Mouse (Mus musculus): ENCODE measurements around the gene Ccdc110. TPM values are rescaled to one million over a fixed set of nuclear protein-coding genes. Genes with fewer than 3 reads are reported as not detected.
A peak's percentile ranks its signal among the peaks of the same experiment; 100 is the strongest.

The Ccdc110 gene
- polyA plus RNA-seq, 1 experiment: not detected

DNA sequence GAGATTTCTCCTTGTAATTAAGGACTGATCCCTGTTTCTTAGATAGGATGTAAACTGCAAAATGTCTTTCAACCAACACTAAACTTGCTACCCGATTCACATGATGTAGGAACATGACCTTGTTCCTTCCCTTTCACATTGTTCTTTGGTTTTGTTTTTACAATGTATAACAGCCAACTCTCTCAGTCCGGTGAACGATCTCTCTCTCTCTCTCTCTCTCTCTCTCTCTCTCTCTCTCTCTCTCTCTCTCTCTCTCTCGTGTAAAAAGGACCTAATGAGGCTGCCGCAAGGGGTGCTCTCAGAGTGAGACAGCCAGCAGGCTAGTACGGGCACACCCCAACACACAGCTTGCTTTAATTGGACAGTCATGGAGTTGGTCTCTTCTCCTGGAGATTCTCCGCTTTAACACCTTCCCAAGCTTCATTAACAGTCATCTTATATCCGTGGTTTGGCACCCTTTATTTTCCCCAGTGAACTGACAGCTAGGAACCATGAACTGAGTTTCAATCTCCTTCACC is 39.6 kb downstream of the Ccdc110 start:
- no peak for TF ChIP-seq CTCF (IDR thresholded peaks at IDR 0.05; ENCODE audit: low read depth, low read length)
- TF ChIP-seq POLR2A (IDR thresholded peaks at IDR 0.05; ENCODE audit: borderline replicate concordance, low read depth, low read length): no peak
- peaks cover 8% of the 10 kb centered on the region for H3K4me1 ChIP-seq (ENCODE audit: control insufficient read depth, insufficient read depth, low read length)
- no peak overlapping the region for H3K27ac ChIP-seq (ENCODE audit: insufficient read depth, low read depth, low read length)
- H3K4me3 ChIP-seq (ENCODE audit: insufficient read depth, low read length): no peak overlapping the region

DNA sequence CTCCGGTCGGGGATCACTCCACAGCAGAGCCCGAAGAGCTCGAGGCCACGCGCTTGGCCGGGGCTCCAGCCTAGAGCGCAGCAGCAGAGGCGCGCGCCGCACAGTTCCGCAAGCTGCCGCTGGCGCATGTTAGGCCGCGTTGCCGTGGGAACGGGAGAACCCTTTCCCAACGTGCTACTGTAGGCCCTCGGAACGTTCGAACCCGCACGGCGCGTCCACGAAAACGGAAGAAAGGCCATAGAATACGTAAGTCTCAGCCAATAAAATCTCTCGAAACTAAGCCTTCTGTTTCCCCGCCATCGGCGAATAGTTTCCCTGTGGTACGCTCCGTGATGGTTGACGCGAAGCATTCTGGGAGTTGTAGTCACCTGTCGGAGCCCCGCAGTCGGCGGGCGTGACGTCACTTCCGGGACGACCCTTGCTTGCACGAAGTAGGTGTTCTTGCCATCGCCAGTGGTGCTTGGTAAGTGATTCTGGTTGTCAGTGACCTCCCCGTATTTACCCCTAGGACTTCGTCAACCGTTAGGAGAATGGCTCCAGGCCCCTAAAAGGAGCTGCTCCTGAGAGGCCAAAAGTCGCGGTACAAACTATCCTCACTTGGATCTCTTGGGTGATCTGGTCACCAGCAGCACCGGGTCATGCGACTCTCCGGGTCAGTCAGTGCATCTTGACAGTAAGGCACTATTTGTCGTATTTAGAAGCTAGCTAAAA is 40.9 kb downstream of the Ccdc110 start, which contains the start of the genes 1700029J07Rik and Ufsp2:
Gene 1700029J07Rik, minus strand, starts transcription at position 127 of the 711 bp plus-strand sequence.
Gene Ufsp2, plus strand, starts transcription at position 403 of the 711 bp plus-strand sequence.
- Histone ChIP-seq H3K27ac (ENCODE audit: insufficient read depth, low read depth, low read length) (peak within 1 kb of the TSS; percentile 80), H3K4me1 (ENCODE audit: control insufficient read depth, insufficient read depth, low read length) (peaks cover 8% of the 10 kb centered on the region), H3K4me3 (ENCODE audit: insufficient read depth, low read length) (peak within 1 kb of the TSS; percentile 79)
- TF ChIP-seq CTCF (IDR thresholded peaks at IDR 0.05; ENCODE audit: low read depth, low read length) (no peak), POLR2A (IDR thresholded peaks at IDR 0.05; ENCODE audit: borderline replicate concordance, low read depth, low read length) (0 out of 2 replicates have a peak, but pooled peaks have one; percentile 43)

DNA sequence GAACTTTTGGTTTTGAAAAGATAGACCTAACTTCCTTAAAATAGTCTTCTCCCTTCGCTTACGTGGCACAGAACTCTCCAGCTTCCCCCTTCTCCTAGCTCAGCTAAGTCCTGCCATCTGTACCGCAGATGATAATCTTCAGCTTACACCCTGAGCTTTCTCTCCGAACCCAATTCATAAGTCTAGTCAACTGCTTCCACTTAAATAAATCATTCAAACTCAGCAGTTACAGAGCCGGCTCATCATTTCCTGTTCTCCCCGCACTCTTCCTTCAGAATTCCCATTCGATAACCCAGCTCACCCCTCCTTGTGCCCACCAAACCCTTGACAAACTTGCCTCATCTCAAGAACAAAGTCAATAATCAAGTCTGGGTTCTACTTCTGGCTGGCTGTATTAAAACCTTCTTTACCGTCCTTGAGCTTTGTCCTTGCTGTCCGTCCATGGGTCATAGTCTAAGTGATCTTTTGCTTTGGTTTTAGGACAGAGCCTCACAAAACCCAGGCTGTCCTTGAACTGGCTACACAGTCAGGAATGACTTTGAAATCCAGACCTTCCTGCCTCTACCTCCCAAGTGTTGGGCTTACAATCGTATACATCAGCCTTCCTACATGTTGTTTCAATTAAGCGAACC is 41.5 kb downstream of the Ccdc110 start:
- Histone ChIP-seq H3K27ac (ENCODE audit: insufficient read depth, low read depth, low read length) (peak overlapping the region; percentile 80), H3K4me1 (ENCODE audit: control insufficient read depth, insufficient read depth, low read length) (peaks cover 8% of the 10 kb centered on the region), H3K4me3 (ENCODE audit: insufficient read depth, low read length) (peak overlapping the region; percentile 79)
- TF ChIP-seq CTCF (IDR thresholded peaks at IDR 0.05; ENCODE audit: low read depth, low read length) (no peak), POLR2A (IDR thresholded peaks at IDR 0.05; ENCODE audit: borderline replicate concordance, low read depth, low read length) (no peak)

DNA sequence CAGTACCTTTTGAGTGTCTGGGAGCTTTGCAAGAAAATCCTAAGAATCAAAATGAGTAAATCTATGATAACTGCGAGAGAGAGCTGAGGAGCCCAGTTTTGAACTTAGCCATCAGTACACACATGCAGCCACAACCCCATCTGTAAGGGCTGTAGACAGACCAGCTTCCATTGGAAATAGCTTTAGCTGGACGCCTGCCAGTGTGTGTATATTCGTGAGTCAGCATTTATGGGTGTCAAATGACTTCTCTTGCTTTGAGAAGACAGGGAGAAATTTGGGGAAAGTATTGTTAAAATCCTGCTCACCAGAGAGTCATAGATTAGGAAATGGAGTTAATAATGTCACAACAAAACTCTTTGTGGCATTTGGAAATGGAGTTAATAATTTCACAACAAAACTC is 52.2 kb downstream of the Ccdc110 start:
- TF ChIP-seq POLR2A (IDR thresholded peaks at IDR 0.05; ENCODE audit: borderline replicate concordance, low read depth, low read length) (no peak), CTCF (IDR thresholded peaks at IDR 0.05; ENCODE audit: low read depth, low read length) (no peak)
- H3K4me1 ChIP-seq (ENCODE audit: control insufficient read depth, insufficient read depth, low read length): peaks cover 22% of the 10 kb centered on the region

DNA sequence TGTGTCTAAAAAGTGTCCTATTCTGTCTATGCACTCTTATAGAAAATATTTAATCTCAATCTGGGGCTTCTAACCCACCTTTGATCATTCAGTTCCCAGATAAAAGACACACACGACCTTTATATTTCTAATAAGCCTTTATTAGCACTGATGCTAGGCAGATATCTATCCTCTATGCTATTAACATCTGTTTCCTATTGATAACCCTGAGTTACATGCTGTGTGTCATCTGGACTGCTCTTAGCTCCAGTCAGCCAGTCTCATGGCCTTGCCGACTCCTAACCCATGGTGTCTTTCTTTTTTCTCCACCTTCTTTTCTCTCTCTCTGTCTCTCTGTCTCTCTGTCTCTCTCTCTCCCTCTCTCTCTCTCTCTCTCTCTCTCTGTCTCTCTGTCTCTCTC is 53.8 kb downstream of the Ccdc110 start:
- Histone ChIP-seq H3K4me3 (ENCODE audit: insufficient read depth, low read length) (no peak overlapping the region), H3K27ac (ENCODE audit: insufficient read depth, low read depth, low read length) (no peak overlapping the region), H3K4me1 (ENCODE audit: control insufficient read depth, insufficient read depth, low read length) (peaks cover 22% of the 10 kb centered on the region)
- TF ChIP-seq POLR2A (IDR thresholded peaks at IDR 0.05; ENCODE audit: borderline replicate concordance, low read depth, low read length) (no peak), CTCF (IDR thresholded peaks at IDR 0.05; ENCODE audit: low read depth, low read length) (no peak)

More for the DNA sequence above, 52.2 kb downstream of the Ccdc110 start:
- Histone ChIP-seq H3K4me3 (ENCODE audit: insufficient read depth, low read length) (no peak overlapping the region), H3K27ac (ENCODE audit: insufficient read depth, low read depth, low read length) (peak overlapping the region; percentile 60)

DNA sequence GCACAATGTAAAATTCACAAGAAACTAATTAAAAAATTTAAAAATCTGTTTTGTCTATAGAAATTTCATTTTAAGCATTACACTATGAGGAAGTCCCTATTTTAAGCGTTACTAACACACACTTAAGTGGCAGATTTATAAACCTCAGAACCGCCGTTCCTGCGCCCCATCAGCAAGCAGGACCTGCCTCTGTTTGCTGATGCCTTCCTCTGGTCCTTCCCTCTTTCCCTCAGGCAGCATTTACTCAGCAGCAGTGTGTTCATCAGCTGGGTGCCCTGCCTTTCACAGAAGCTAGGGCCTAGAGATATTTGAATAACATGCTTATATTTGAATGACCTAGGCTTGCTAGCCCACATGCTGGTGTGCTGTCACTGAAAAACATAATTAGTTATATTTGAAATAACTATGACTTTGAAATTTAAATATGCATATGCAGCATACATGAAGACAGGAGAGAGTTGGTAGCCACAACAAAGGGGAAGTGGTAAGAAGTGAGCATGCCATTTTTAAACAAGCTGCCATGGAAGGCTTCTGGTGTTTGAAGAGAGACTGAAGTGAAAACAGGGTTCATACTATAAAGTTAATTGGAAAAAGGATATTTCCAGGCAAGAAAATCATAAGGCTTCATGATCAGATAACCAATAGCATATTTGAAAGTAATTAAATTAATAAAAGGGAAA is 56.4 kb downstream of the Ccdc110 start:
- Histone ChIP-seq H3K4me3 (ENCODE audit: insufficient read depth, low read length) (no peak overlapping the region), H3K27ac (ENCODE audit: insufficient read depth, low read depth, low read length) (peak overlapping the region; percentile 69)
- no peak for TF ChIP-seq CTCF (IDR thresholded peaks at IDR 0.05; ENCODE audit: low read depth, low read length)
- no peak for TF ChIP-seq POLR2A (IDR thresholded peaks at IDR 0.05; ENCODE audit: borderline replicate concordance, low read depth, low read length)

More for the DNA sequence above, 56.4 kb downstream of the Ccdc110 start:
- peaks cover 28% of the 10 kb centered on the region for H3K4me1 ChIP-seq (ENCODE audit: control insufficient read depth, insufficient read depth, low read length)

Other genes starting within 250 kb of the Ccdc110 start
- not detected in 2 replicates for gene Pdlim3, start 49.2 kb upstream of the Ccdc110 start, polyA plus RNA-seq (2012; ENCODE audit: insufficient read depth, insufficient read length, missing spikeins)
- gene 1700029J07Rik, start 40.6 kb downstream of the Ccdc110 start, polyA plus RNA-seq (2012; ENCODE audit: insufficient read depth, insufficient read length, missing spikeins): 0.40 and 0.59 TPM in 2 replicates
- gene Ufsp2, start 40.9 kb downstream of the Ccdc110 start, polyA plus RNA-seq (2012; ENCODE audit: insufficient read depth, insufficient read length, missing spikeins): 65.6 and 68.4 TPM in 2 replicates
- not detected in 2 replicates for gene Lrp2bp, start 64.7 kb downstream of the Ccdc110 start, polyA plus RNA-seq (2012; ENCODE audit: insufficient read depth, insufficient read length, missing spikeins)
- 4.8 and 6.5 TPM in 2 replicates for gene Ankrd37, start 71.1 kb downstream of the Ccdc110 start, polyA plus RNA-seq (2012; ENCODE audit: insufficient read depth, insufficient read length, missing spikeins)
- 9.4 and 14.1 TPM in 2 replicates for gene Cfap97, start 217.2 kb downstream of the Ccdc110 start, polyA plus RNA-seq (2012; ENCODE audit: insufficient read depth, insufficient read length, missing spikeins)
- gene Snx25, start 217.5 kb downstream of the Ccdc110 start, polyA plus RNA-seq (2012; ENCODE audit: insufficient read depth, insufficient read length, missing spikeins): 10.8 and 12.3 TPM in 2 replicates

Measured in bone marrow macrophage, adult 2 months (primary cell).